Mouse (Mus musculus) urinary bladder, postnatal 25 days (tissue): ENCODE data around the gene Ubap2l.

Experiments
- DNase-seq: peaks from one replicate; pipeline ENCODE4 v3.0.0; 2022; ENCODE audit warnings: low spot score

The Ubap2l gene

DNA sequence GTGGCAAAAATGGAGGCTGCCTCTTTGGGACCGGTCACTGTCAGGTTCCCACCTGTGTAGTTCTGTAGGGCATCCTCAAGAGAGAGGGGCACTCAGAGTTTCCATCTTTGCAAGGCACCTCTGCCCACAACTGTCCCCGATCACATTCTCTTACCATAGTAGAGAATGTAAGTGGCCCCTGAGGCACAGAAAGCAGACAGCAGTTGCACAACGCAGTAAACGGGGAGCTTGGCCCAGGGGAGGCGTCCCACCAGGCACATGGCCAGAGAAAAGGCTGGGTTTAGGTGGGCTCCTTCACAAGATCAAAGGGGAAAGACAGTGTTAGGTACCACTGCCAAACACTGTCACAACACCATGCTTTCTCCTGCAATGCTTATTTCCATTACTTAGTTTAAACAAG lies 86.5 kb downstream of the Ubap2l start:
- no peak for DNase-seq

DNA sequence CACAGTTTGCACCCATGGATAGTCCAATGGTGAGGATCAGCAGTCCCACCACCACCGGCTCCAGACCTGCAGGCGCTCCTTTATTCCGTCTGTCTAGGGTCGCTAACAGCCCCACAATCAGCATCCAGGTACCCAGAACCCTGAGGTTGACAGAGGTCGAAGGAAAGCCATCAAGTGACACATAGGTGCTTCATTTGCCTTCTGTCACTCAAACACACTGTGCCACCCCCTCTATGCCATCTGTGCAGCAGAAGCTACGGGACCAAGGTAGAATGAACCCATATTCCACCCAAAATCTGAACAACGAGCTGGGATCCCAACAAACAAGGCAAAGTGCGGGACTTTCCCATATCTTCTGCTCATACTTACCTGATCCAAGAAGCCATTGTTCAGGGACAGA lies 86.9 kb downstream of the Ubap2l start:
- no peak for DNase-seq

GRCm38 (mm10) chr3:89963926-89964739 lies 88.3 kb downstream of the Ubap2l start:
- peak; percentile 55 for DNase-seq

DNA sequence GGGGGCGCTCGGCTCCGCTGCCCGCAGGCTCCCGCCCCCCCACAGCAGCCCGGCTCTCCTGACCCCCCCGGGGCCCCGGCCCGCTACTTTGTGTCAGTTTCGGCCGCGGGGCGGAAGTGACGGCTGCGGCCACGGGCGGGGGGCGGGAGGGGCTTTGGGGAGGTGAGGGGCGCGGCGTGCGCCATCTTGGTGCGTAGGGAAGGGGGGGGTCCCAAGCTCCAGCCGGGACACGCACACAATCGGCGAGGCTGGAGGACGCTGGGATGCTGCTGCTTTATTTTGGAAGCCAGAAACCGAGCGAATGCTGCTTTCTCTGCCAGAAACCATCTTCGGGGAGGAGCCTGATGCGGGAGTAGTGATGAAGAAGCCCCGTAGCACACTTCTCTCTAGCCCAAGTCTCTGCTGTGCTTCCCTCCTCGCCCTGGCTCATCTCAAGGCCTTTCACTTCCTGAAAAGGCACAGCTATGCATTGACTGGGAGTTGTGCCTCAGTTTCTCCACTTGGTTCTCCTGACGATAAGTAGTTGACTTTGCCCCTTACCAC lies 89.1 kb downstream of the Ubap2l start, which contains the start of gene Atp8b2:
TSS of gene Atp8b2 (minus strand) at position 288 of the 543 bp plus-strand sequence.
- DNase-seq: peak; percentile 48

DNA sequence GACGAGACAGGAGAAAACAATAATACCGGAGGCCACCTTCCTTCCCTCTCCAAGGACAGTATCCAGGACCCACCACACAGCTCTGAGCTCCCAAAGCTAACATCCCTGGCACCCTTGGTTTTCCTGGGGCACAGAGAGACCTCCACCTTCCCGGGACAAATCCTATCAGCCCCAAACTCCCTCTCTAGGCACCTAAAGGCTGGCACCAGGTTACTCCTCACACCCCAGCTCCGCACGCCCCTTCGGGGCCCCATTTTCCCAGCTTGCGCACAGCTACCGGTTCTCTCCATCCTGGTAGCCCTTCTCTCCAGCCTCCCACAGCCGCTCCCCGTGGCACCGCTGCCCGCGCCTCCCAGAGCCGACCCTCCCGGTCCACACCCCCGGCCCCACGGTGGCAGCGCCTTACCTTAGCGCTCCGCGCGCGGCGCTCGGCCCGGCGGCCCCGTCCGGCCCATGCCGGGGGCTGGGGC lies 89.6 kb downstream of the Ubap2l start:
- DNase-seq: no peak

DNA sequence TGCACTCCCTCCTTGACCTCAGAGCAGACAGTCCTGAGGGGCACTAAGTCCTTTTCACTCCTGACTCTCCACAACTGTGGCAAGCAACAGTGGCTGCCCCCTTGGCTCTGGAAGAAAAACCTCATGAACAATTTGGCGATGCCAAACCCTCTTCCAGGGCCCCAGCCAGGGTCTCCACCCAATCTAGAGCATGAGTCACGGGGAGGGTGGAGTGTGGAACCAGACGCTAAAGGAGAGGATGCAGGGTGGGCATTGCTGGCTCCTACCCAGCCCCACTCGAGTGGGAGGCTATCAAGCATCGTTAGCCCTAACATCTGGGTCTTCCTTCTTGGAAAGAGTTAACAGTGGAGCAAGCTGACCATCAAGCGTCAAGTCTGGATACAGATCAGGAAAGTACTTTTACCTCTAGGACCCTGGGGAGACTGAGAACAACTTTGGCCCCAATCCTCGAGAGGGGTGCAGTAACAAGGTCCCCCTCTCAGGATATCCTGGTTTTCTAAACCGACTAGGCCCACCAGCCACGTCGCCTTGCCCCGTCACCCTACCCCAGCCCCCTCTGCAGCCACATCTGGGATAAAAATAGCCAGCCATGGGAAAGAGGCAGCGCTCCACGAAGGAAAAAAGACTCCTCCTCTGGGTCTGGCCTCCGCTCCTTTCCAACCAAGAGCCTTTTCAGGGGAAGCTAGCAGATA lies 90.2 kb downstream of the Ubap2l start:
- DNase-seq: peak; percentile 39

GRCm38 (mm10) chr3:89961436-89961835 lies 91.0 kb downstream of the Ubap2l start:
- no peak for DNase-seq

- DNase-seq: peak; percentile 88
These were observed 92.0 kb downstream of the Ubap2l start for GRCm38 (mm10) chr3:89960469-89960868.

GRCm38 (mm10) chr3:89959435-89959834 lies 93.0 kb downstream of the Ubap2l start:
- no peak for DNase-seq

GRCm38 (mm10) chr3:89957880-89958279 lies 94.5 kb downstream of the Ubap2l start:
- no peak for DNase-seq

- DNase-seq: no peak
These were observed 96.1 kb downstream of the Ubap2l start for GRCm38 (mm10) chr3:89956177-89956971.

DNA sequence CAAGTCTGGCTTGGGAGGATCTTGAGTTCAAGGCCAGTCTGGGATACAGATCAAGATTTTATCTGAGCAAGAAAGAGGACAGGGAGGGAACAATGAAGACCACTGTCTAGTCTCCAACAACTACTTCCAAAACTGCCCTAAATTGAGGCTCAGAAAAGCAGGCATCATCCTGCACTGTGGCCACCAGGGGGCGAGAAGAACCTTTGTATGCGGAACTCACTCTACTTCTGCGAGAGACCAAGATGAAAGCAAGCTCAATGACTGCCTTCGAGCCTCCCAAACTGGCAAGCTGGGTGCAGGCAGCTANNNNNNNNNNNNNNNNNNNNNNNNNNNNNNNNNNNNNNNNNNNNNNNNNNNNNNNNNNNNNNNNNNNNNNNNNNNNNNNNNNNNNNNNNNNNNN lies 99.0 kb downstream of the Ubap2l start:
- DNase-seq: peak; percentile 73
